Mouse (Mus musculus): ENCODE data around the gene Trim38. TPM values are rescaled to one million over a fixed set of nuclear protein-coding genes. Genes with fewer than 3 reads are reported as not detected.
A peak's percentile ranks its signal among the peaks of the same experiment; 100 is the strongest.

The Trim38 gene
- polyA plus RNA-seq, 2 experiments: 0.06 TPM; not detected in 1

DNA sequence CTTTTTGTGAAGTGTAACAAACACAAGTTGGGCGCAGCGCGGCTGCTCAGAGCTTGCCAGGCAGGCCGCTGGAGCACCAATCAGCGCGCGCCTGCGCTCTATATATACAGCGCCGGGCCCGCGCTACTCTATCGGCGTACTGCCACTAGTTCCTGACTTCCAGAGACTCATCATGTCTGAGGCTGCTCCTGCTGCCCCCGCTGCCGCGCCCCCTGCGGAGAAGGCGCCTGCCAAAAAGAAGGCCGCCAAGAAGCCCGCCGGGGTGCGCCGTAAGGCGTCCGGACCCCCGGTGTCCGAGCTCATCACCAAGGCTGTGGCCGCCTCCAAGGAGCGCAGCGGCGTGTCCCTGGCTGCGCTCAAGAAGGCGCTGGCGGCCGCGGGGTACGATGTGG lies 31.0 kb upstream of the Trim38 start, which contains the start of gene Hist1h1c:
TSS of gene Hist1h1c (plus strand) at position 132 of the 392 bp plus-strand sequence.
- peak; percentile 41 for TF ChIP-seq CTCF (IDR thresholded peaks at IDR 0.05; ENCODE audit: low read depth)
- TF ChIP-seq EP300 (IDR thresholded peaks at IDR 0.05; ENCODE audit: low read depth): peak; percentile 81
- ATAC-seq (ENCODE audit: insufficient read depth): peak; percentile 77
- DNase-seq (ENCODE audit: low read depth in 3 of 3, low spot score in 3 of 3): peak; percentile 90 to 91 (median 91)
- H3K4me1 ChIP-seq (replicated peaks; ENCODE audit: control insufficient read depth in 2 of 2, insufficient read depth in 2 of 2, low read length in 1 of 2): peaks cover 16 to 20% of the 10 kb centered on the region in 2 experiments
- WGBS (ENCODE audit: insufficient replicate concordance): under 1% methylated on average over 33 of the region's 38 CpGs
- peak within 1 kb of the TSS; percentile 97 for H3K9ac ChIP-seq (replicated peaks)
- peak within 1 kb of the TSS; percentile 94 for H3K4me2 ChIP-seq (ENCODE audit: low read depth)
- peak within 1 kb of the TSS; percentile 99 for H3K27ac ChIP-seq
- H3K4me3 ChIP-seq (ENCODE audit: insufficient read depth in 1 of 2, low read depth in 2 of 2, low read length in 2 of 2): peak within 1 kb of the TSS; percentile 65 to 86
- H3K9me3 ChIP-seq (ENCODE audit: control insufficient read depth, low read length): no peaks in the 10 kb centered on the region
- H3K36me3 ChIP-seq (replicated peaks; ENCODE audit: control insufficient read depth, insufficient read depth, low read depth): no peaks in the 10 kb centered on the region
- no peaks in the 10 kb centered on the region for H3K27me3 ChIP-seq (ENCODE audit: control insufficient read depth, insufficient read depth, low read length)

DNA sequence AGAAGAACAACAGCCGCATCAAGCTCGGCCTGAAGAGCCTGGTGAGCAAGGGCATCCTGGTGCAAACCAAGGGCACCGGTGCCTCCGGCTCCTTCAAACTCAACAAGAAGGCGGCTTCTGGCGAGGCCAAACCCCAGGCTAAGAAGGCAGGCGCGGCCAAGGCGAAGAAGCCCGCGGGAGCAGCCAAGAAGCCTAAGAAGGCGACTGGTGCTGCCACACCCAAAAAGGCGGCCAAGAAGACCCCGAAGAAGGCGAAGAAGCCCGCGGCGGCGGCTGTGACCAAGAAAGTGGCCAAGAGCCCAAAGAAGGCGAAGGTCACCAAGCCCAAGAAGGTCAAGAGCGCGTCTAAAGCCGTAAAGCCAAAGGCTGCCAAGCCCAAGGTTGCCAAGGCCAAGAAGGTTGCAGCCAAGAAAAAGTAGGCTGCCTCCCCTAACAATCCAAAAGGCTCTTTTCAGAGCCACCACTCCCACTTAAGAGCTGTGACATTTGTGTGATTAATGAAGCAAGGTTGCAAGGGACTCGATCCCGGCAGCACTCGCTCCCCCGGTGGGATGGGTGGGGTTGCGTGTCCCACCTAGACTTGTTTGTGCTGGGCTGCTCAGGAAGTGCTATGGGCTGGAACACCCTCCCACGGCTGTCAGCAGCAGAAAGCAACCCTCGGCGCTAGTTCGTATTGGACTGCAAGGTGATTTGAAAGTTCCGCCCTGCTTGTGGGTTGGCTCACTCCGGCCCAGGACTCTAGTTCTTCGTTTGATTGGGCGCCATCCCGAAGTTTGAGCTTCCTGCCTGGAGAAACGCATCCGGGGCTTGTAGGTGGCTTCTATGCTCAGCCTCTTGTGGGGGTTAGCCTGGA lies 30.4 kb upstream of the Trim38 start:
- Histone ChIP-seq H3K4me2 (ENCODE audit: low read depth) (peak overlapping the region; percentile 94), H3K27ac (peak overlapping the region; percentile 99), H3K4me1 (replicated peaks; ENCODE audit: control insufficient read depth in 2 of 2, insufficient read depth in 2 of 2, low read length in 1 of 2) (peaks cover 16 to 22% of the 10 kb centered on the region in 2 experiments), H3K4me3 (ENCODE audit: insufficient read depth in 1 of 2, low read depth in 2 of 2, low read length in 2 of 2) (peak overlapping the region; percentile 65 to 86), H3K27me3 (ENCODE audit: control insufficient read depth, insufficient read depth, low read length) (no peaks in the 10 kb centered on the region), H3K9me3 (ENCODE audit: control insufficient read depth, low read length) (no peaks in the 10 kb centered on the region), H3K9ac (replicated peaks) (peak overlapping the region; percentile 97), H3K36me3 (replicated peaks; ENCODE audit: control insufficient read depth, insufficient read depth, low read depth) (no peaks in the 10 kb centered on the region)
- DNase-seq (ENCODE audit: low read depth in 3 of 3, low spot score in 3 of 3): peak; percentile 90 to 96 (median 93)
- ATAC-seq (ENCODE audit: insufficient read depth): peak; percentile 78
- no peak; the same call in 1 of the 2 replicates for TF ChIP-seq CTCF (IDR thresholded peaks at IDR 0.05; ENCODE audit: low read depth)
- TF ChIP-seq EP300 (IDR thresholded peaks at IDR 0.05; ENCODE audit: low read depth): peak; percentile 68
- WGBS (ENCODE audit: insufficient replicate concordance): under 1% methylated on average over 39 of the region's 39 CpGs

DNA sequence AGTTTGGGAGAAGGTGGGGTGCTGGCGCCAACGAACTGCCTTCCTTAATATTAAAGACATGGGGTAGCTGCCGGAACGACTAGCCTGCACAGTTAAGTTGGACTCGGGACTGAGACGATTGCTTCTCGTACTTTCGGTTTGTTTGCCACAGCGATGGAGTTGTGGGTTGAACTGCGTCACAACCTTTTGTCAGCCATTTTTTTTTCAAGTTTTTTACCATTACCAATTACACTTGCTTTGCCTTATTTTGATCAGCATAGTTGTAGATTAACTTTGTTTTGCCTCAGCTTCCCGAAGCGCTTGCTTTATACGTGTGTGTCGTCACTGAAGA lies 29.8 kb upstream of the Trim38 start:
- Histone ChIP-seq H3K4me1 (replicated peaks; ENCODE audit: control insufficient read depth in 2 of 2, insufficient read depth in 2 of 2, low read length in 1 of 2) (peaks cover 16 to 22% of the 10 kb centered on the region in 2 experiments), H3K4me2 (ENCODE audit: low read depth) (peak overlapping the region; percentile 94), H3K27ac (peak overlapping the region; percentile 99), H3K4me3 (ENCODE audit: insufficient read depth in 1 of 2, low read depth in 2 of 2, low read length in 2 of 2) (peak overlapping the region; percentile 65 to 86), H3K9me3 (ENCODE audit: control insufficient read depth, low read length) (no peaks in the 10 kb centered on the region), H3K9ac (replicated peaks) (peak overlapping the region; percentile 97), H3K36me3 (replicated peaks; ENCODE audit: control insufficient read depth, insufficient read depth, low read depth) (no peaks in the 10 kb centered on the region), H3K27me3 (ENCODE audit: control insufficient read depth, insufficient read depth, low read length) (no peaks in the 10 kb centered on the region)
- no peak for DNase-seq (ENCODE audit: low read depth in 3 of 3, low spot score in 3 of 3)
- TF ChIP-seq EP300 (IDR thresholded peaks at IDR 0.05; ENCODE audit: low read depth) (peak; percentile 11; the same call in 1 of the 2 replicates), CTCF (IDR thresholded peaks at IDR 0.05; ENCODE audit: low read depth) (no peak)
- WGBS (ENCODE audit: insufficient replicate concordance): under 1% methylated on average over 14 of the region's 14 CpGs
- ATAC-seq (ENCODE audit: insufficient read depth): no peak

DNA sequence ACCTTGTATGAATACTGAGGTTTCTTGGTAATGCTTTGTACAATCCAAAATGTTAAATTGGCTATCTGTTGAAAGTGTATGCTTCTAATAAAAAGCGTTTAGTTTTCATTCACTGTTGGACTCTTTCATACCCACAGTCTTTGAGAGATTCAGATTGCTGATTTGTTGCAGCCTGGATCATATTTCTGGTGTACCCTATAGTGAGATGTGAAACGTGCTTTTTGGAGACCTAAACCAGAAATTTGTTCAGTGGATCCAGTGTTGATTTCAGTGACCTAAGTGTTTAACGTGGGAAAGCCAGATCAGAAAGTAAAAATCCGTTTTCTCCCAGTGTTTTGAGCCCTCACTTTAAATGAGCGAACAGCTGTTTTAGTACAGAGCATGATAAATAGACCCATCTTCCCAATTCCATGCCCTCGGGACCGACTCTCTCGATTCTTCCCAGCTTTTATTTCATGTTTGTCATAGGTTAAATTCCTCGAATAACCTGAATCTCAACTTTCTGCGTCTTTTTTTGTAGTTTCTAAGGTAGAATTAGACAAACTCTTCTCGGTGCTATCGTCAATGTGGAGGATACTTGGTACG lies 29.4 kb upstream of the Trim38 start:
- peak overlapping the region; percentile 94 for H3K4me2 ChIP-seq (ENCODE audit: low read depth)
- WGBS (ENCODE audit: insufficient replicate concordance): 15% methylated on average over 13 of the region's 13 CpGs
- peaks cover 16 to 22% of the 10 kb centered on the region in 2 experiments for H3K4me1 ChIP-seq (replicated peaks; ENCODE audit: control insufficient read depth in 2 of 2, insufficient read depth in 2 of 2, low read length in 1 of 2)
- TF ChIP-seq CTCF (IDR thresholded peaks at IDR 0.05; ENCODE audit: low read depth) (no peak), EP300 (IDR thresholded peaks at IDR 0.05; ENCODE audit: low read depth) (peak; percentile 6; the same call in 1 of the 2 replicates)
- no peaks in the 10 kb centered on the region for H3K9me3 ChIP-seq (ENCODE audit: control insufficient read depth, low read length)
- ATAC-seq (ENCODE audit: insufficient read depth): no peak
- H3K36me3 ChIP-seq (replicated peaks; ENCODE audit: control insufficient read depth, insufficient read depth, low read depth): no peaks in the 10 kb centered on the region
- peak in 1 of 3 experiments; percentile 62 for DNase-seq (ENCODE audit: low read depth in 3 of 3, low spot score in 3 of 3)
- H3K27me3 ChIP-seq (ENCODE audit: control insufficient read depth, insufficient read depth, low read length): no peaks in the 10 kb centered on the region
- H3K4me3 ChIP-seq (ENCODE audit: insufficient read depth in 1 of 2, low read depth in 2 of 2, low read length in 2 of 2): peak overlapping the region; percentile 65 to 86
- peak overlapping the region; percentile 99 for H3K27ac ChIP-seq
- H3K9ac ChIP-seq (replicated peaks): peak overlapping the region; percentile 97

DNA sequence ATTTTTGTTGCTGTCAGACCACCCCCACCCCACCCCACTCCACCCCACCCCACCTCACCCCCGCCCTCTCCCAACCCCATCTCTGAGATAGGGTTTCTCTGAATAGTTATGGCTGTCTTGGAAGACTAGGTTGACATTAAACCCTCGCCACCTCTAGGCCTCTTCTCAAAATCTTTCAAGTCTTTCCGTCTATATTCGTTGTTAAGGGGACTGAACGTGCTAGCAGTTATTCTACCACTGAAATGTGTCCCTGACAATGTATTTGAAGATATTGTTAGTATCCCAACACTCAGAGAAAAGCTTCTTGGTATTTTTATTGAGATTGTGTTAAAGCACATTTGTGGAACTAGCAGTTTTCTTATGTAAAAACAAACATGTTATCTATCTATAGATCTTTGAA lies 28.8 kb upstream of the Trim38 start:
- 22% methylated on average over 5 of the region's 5 CpGs for WGBS (ENCODE audit: insufficient replicate concordance)
- DNase-seq (ENCODE audit: low read depth in 3 of 3, low spot score in 3 of 3) (no peak), ATAC-seq (ENCODE audit: insufficient read depth) (no peak)
- H3K36me3 ChIP-seq (replicated peaks; ENCODE audit: control insufficient read depth, insufficient read depth, low read depth): no peaks in the 10 kb centered on the region
- H3K4me1 ChIP-seq (replicated peaks; ENCODE audit: control insufficient read depth in 2 of 2, insufficient read depth in 2 of 2, low read length in 1 of 2): peaks cover 16 to 24% of the 10 kb centered on the region in 2 experiments
- H3K27ac ChIP-seq: peak overlapping the region; percentile 99
- H3K9ac ChIP-seq (replicated peaks): peak overlapping the region; percentile 97
- peak overlapping the region; percentile 94 for H3K4me2 ChIP-seq (ENCODE audit: low read depth)
- H3K27me3 ChIP-seq (ENCODE audit: control insufficient read depth, insufficient read depth, low read length): no peaks in the 10 kb centered on the region
- H3K9me3 ChIP-seq (ENCODE audit: control insufficient read depth, low read length): no peaks in the 10 kb centered on the region
- peak overlapping the region; percentile 65 to 86; a peak in 3 of 4 replicates for H3K4me3 ChIP-seq (ENCODE audit: insufficient read depth in 1 of 2, low read depth in 2 of 2, low read length in 2 of 2)
- TF ChIP-seq EP300 (IDR thresholded peaks at IDR 0.05; ENCODE audit: low read depth) (no peak), CTCF (IDR thresholded peaks at IDR 0.05; ENCODE audit: low read depth) (no peak)

Measured in liver, embryonic 14.5 days (tissue).